Mouse (Mus musculus) T-helper 17 cell (primary cell): ENCODE results near the gene Clcn6.

Experiments
- in situ Hi-C, 2 experiments: fragments of 300-600 bp; cut with MboI, MseI; formaldehyde crosslinking; loops; 1 replicate in 1 of 2; 2 replicates in 1 of 2; pipeline ENCODE4 v1.15.1; 2025; ENCODE audit warnings: high pct_unique_total_duplicates in 2 of 2

Clcn6 gene

GRCm38 (mm10) chr4:148040933-148041610 lies 2.5 kb upstream of the Clcn6 start:
- in situ Hi-C loops, result loop anchor here in 1 of 2 experiments (5.0 to 10.0 kb wide), 2 partner anchors 46 to 1624 kb away; partner anchors contain the start of gene Agtrap

- in situ Hi-C loops, result loop anchor here in 1 of 2 experiments (5.0 to 10.0 kb wide), 2 partner anchors 47 to 1625 kb away; partner anchors contain the start of gene Agtrap
Measured at GRCm38 (mm10) chr4:148040029-148040830, 1.6 kb upstream of the Clcn6 start.

GRCm38 (mm10) chr4:148039254-148040028 lies 820 bp upstream of the Clcn6 start:
- in situ Hi-C loops, result loop anchor here in 1 of 2 experiments (5.0 to 10.0 kb wide), 2 partner anchors 48 to 1625 kb away; partner anchors contain the start of gene Agtrap

GRCm38 (mm10) chr4:148038079-148038599 lies 482 bp downstream of the Clcn6 start:
- in situ Hi-C loops, result no loop called here

- in situ Hi-C loops, result no loop called here
Measured at GRCm38 (mm10) chr4:148035440-148035839, 3.2 kb downstream of the Clcn6 start.

GRCm38 (mm10) chr4:148033858-148034410 lies 4.7 kb downstream of the Clcn6 start:
- in situ Hi-C loops, result no loop called here

- in situ Hi-C loops, result no loop called here
Measured at GRCm38 (mm10) chr4:148030506-148030905, 8.1 kb downstream of the Clcn6 start.

GRCm38 (mm10) chr4:148029297-148029696 lies 9.3 kb downstream of the Clcn6 start:
- in situ Hi-C loops, result no loop called here

GRCm38 (mm10) chr4:148024003-148024402 lies 14.6 kb downstream of the Clcn6 start:
- in situ Hi-C loops, result no loop called here

- in situ Hi-C loops, result no loop called here
Measured at GRCm38 (mm10) chr4:148018410-148018809, 20.2 kb downstream of the Clcn6 start.

GRCm38 (mm10) chr4:148016981-148017380 lies 21.6 kb downstream of the Clcn6 start:
- in situ Hi-C loops, result no loop called here

- in situ Hi-C loops, result no loop called here
Measured at GRCm38 (mm10) chr4:148015418-148015817, 23.2 kb downstream of the Clcn6 start.

GRCm38 (mm10) chr4:148012216-148012615 lies 26.4 kb downstream of the Clcn6 start:
- in situ Hi-C loops, result no loop called here

- in situ Hi-C loops, result no loop called here
Measured at GRCm38 (mm10) chr4:148011332-148011731, 27.3 kb downstream of the Clcn6 start.

GRCm38 (mm10) chr4:148009641-148010040 lies 29.0 kb downstream of the Clcn6 start:
- in situ Hi-C loops, result loop anchor here in 1 of 2 experiments (5.0 kb wide), 1 partner anchor 47 kb away; no protein-coding TSS in a partner anchor

GRCm38 (mm10) chr4:148008412-148008811 lies 30.2 kb downstream of the Clcn6 start:
- in situ Hi-C loops, result loop anchor here in 1 of 2 experiments (5.0 kb wide), 1 partner anchor 46 kb away; no protein-coding TSS in a partner anchor

GRCm38 (mm10) chr4:148004361-148004760 lies 34.3 kb downstream of the Clcn6 start:
- in situ Hi-C loops, result loop anchor here in 1 of 2 experiments (5.0 kb wide), 1 partner anchor 47 kb away; no protein-coding TSS in a partner anchor

GRCm38 (mm10) chr4:148001866-148002265 lies 36.8 kb downstream of the Clcn6 start:
- in situ Hi-C loops, result loop anchor here in 1 of 2 experiments (5.0 kb wide), 1 partner anchor 45 kb away; no protein-coding TSS in a partner anchor

GRCm38 (mm10) chr4:148001013-148001789 lies 37.4 kb downstream of the Clcn6 start:
- in situ Hi-C loops, result loop anchor here in 1 of 2 experiments (5.0 kb wide), 1 partner anchor 44 kb away; no protein-coding TSS in a partner anchor
